Mouse (Mus musculus) embryo, embryonic 10 days (tissue): ENCODE data around the gene S100a10.

Experiments
- DNase-seq: peaks from one replicate; pipeline ENCODE4 v3.0.0-alpha.2; 2015; ENCODE audit warnings: low spot score

The S100a10 gene

GRCm38 (mm10) chr3:93580946-93581345, 26.1 kb downstream of the S100a10 start:
- DNase-seq = no peak

DNA sequence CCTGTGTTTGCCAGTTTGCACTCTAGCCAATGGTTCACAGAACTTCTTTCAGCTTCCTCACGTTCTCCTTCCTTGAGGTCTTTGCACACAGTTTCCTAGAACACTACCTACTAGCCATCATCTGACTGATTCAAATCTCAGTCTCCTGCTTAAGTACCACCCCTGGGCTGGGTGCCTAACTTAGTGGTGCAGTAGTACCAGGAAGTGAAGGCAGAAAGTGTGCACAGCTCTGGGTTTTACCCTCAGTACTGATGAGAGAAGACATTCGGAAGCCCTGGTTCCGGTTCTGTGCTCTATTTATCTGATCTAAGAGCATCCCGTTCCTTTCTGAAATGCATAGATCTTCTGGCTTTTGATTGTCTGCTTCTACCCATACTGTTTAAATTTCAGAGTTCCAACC, 26.8 kb downstream of the S100a10 start:
- no peak for DNase-seq

DNA sequence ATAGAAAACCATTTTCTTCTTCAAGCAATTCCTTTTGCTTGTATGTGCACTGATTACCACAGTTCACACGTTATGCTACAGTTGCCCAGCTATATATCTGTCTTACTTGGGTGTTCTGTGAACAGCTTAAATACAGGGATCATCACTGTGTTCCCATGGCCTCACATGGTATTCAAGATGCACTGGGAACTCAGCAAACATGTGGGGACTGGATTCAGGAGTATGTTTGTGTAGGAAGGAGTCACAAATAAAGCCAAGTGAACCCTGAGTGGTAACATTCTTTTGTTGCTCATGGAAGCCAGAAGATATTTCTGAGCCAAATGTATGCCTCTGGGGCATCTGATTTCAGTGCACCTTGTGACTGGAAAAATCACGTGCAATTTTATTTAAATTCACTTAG, 28.2 kb downstream of the S100a10 start:
- no peak for DNase-seq

DNA sequence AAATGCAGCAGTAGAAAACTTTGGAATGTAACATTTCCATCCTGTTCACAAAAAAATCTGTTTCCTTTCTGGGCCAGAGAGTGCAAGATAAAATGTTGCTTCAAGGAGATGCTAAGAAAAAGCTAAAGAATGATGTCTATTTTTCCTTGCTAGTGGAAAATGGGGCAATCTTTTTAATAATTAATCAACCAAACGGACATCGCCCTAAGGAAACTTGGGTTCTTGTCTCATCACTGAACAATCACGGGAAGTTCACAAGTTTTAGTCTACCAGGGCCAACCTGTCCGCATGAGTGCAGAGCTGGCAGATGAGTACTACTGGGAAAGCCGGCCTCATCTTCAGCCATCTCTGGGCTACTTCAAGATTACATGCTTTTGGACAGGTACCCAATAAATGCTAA, 34.7 kb downstream of the S100a10 start:
- DNase-seq = no peak

- no peak for DNase-seq
Measured at GRCm38 (mm10) chr3:93590256-93590655, 35.4 kb downstream of the S100a10 start.

- DNase-seq = no peak
Measured at GRCm38 (mm10) chr3:93592100-93592499, 37.2 kb downstream of the S100a10 start.

GRCm38 (mm10) chr3:93592976-93593375, 38.1 kb downstream of the S100a10 start:
- DNase-seq = no peak

DNA sequence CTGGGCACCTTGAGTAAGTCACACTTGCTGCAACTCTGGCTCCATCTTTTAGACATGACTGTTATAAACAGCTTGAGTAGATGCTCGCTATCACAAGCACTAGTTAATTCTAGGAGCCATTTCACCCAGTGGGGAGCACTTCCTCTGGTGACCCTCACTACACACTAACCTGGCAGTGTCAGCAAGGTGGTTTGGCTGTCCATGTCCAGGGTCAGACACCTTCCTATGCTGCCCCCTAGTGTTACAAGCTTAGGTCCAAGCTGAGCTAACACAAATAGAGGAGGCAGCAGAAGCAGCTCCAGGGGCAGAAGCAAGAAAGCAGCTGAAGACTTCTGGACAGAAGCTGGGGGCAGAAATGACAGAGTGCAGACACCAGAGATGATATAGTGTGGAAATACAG, 38.6 kb downstream of the S100a10 start:
- DNase-seq = peak; percentile 71

DNA sequence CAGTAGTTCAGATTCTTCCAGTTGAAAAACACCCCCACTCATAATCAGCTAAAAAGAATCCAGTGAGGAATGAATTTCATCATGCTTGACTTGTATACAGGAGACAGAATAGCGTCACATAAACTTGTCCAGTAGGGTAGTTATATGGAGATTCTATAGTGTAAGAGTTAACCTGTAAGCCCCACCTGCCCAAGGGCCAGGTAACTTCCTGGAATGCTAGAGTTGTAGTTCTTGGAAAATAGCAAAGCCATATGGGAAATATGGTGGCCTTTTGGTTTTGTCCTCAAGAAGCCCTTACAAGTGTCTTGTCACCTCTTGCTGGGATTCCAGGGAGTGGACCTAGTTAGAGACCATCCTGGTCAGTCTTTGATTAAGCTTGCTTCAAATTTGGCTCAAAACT, 41.8 kb downstream of the S100a10 start:
- DNase-seq = no peak

DNA sequence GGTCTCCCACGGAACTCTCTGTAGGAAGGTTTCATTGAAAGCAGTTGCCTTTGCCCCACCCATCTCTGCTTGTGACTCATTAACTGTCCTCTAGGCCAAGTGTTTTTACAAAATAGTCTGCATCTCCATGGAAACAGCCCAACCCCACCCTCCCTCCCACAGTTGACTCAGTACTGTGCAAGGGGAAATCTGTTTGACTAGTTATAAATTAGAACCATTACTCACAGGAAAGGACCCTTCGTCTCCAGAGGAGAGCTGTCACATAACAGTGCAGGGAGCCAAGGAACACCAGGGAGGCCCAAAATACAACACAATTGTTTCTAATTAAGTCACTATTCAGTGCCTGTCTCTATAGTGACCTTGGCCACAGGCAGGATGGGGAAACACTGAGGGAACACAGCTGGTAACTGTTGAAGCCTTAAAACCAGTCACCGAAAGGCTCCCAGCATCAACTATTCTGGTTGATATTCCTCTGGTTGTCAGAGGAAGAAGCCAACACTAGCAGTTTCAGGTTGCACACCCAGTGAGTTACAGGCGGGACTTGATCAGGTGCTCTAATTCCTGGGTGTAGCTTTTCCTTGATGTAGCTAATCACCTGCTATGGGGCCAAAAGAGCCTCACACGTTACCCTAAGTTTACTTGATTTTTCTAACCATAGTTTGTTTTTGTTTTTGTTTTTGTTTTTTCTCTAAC, 42.5 kb downstream of the S100a10 start:
- DNase-seq = peak; percentile 73

- no peak for DNase-seq
Measured at GRCm38 (mm10) chr3:93597970-93598369, 43.1 kb downstream of the S100a10 start.

DNA sequence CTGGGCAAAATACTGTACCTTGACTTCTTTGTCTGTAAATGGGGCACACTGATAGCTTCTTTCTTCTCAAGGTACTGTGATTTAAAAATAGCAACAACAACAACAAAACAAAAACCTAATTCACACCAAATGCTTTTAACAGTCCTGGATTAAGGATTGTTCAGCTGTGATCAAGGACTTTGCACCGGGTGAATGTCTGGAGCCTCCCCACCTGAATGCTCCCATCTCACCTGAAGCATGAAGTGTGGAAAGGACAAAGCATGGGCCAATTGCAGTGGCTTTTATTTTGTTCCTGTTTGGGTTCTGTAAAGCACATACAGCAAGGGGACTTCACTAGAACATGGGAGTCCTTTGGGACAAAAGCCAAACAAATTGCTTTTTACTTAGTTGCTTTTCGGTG, 45.3 kb downstream of the S100a10 start:
- DNase-seq = no peak

DNA sequence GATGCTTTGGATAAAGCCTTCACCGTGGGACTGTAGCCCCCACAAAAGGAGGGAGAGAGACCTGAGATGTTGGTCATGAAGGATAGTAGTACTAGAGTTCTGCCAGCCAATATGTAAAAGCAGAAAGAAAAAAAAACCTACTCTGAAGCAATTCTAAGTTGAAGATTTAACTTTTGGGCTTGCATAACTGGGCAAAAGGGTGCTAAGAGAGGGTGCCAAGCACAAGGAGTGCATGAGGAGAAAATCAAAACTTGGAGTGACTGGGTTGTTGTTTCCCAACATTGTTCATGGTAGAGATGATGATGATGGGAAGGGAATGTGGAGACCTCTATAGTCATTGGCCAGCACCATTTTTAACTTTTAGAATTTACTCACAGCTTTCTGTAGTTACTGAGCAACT, 47.0 kb downstream of the S100a10 start:
- DNase-seq = no peak

DNA sequence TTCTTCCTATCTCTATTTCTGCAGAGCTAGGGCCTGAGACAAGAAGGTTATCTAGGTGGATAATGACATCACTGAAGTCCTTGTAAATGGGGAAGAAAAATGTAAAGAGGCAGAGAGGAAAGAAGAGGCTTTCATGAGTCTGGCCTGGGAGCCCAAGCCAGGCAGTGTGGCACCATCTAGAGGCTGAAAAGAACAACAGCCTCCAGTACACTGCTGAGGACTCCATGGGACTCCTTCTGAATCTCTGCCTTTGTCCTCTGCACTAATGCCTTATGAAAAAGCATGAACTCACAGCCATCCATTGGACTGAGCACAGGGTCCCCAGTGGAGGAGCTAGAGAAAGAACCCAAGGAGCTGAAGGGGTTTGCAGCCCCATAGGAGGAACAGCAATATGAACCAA, 54.1 kb downstream of the S100a10 start:
- DNase-seq = peak; percentile 59
